Mouse (Mus musculus) frontal cortex, adult 2 months (tissue): ENCODE measurements around the gene Sumo3. TPM values are rescaled to one million over a fixed set of nuclear protein-coding genes. Genes with fewer than 3 reads are reported as not detected.

ENCODE experiments used
- DNase-seq, 2 experiments: peaks; one replicate each; pipeline ENCODE4 v3.0.0; 2022; ENCODE audit warnings: low spot score in 1 of 2; ENCODE audit errors: extremely low spot score in 1 of 2
- polyA plus RNA-seq: library from polyadenylated mRNA; depleted of rRNA; stranded (reverse); fragments of >200 nt; gene quantifications from 2 replicates; pipeline ENCODE4 v1.2.3, GENCODE M21; 2012; rRNA removed

Gene Sumo3
- 358 and 364 TPM in 2 replicates for polyA plus RNA-seq

GRCm38 (mm10) chr10:77605908-77606826 is at the start of gene Sumo3, which contains the start of gene Gm49325:
Sumo3 (plus strand) TSS chr10:77606097.
Gm49325 (plus strand) TSS chr10:77606197.
- DNase-seq, result peak; percentile 81 to 93

- DNase-seq, result no peak
These were observed 49.3 kb upstream of the Sumo3 start for GRCm38 (mm10) chr10:77556631-77557030.

- DNase-seq, result no peak
These were observed 48.3 kb upstream of the Sumo3 start for GRCm38 (mm10) chr10:77557641-77558040.

GRCm38 (mm10) chr10:77560090-77560489 is 45.8 kb upstream of the Sumo3 start:
- no peak for DNase-seq

GRCm38 (mm10) chr10:77560830-77561229 is 45.1 kb upstream of the Sumo3 start:
- DNase-seq, result no peak

- DNase-seq, result no peak
These were observed 44.4 kb upstream of the Sumo3 start for GRCm38 (mm10) chr10:77561508-77561907.

GRCm38 (mm10) chr10:77565005-77565404 is 40.9 kb upstream of the Sumo3 start:
- DNase-seq, result no peak

GRCm38 (mm10) chr10:77566651-77567050 is 39.2 kb upstream of the Sumo3 start:
- peak in 1 of 2 experiments; percentile 87 for DNase-seq

GRCm38 (mm10) chr10:77569481-77569880 is 36.4 kb upstream of the Sumo3 start:
- no peak for DNase-seq

- no peak for DNase-seq
These were observed 35.8 kb upstream of the Sumo3 start for GRCm38 (mm10) chr10:77569973-77570658.

GRCm38 (mm10) chr10:77572225-77572624 is 33.7 kb upstream of the Sumo3 start:
- no peak for DNase-seq

GRCm38 (mm10) chr10:77573162-77573561 is 32.7 kb upstream of the Sumo3 start:
- no peak for DNase-seq

GRCm38 (mm10) chr10:77580027-77580920 is 25.6 kb upstream of the Sumo3 start:
- no peak for DNase-seq

- DNase-seq, result peak in 1 of 2 experiments; percentile 24
These were observed 24.9 kb upstream of the Sumo3 start for GRCm38 (mm10) chr10:77581023-77581407.

GRCm38 (mm10) chr10:77581408-77582284 is 24.3 kb upstream of the Sumo3 start, which contains the start of gene Pttg1ip:
Pttg1ip (plus strand) TSS chr10:77581720.
- peak; percentile 91 to 95 for DNase-seq

GRCm38 (mm10) chr10:77582285-77582618 is 23.6 kb upstream of the Sumo3 start:
- no peak for DNase-seq

- DNase-seq, result no peak
These were observed 22.0 kb upstream of the Sumo3 start for GRCm38 (mm10) chr10:77583795-77584422.

- DNase-seq, result no peak
These were observed 19.3 kb upstream of the Sumo3 start for GRCm38 (mm10) chr10:77586637-77587036.

GRCm38 (mm10) chr10:77587091-77587775 is 18.7 kb upstream of the Sumo3 start:
- DNase-seq, result no peak
